In the genomic region with DNA sequence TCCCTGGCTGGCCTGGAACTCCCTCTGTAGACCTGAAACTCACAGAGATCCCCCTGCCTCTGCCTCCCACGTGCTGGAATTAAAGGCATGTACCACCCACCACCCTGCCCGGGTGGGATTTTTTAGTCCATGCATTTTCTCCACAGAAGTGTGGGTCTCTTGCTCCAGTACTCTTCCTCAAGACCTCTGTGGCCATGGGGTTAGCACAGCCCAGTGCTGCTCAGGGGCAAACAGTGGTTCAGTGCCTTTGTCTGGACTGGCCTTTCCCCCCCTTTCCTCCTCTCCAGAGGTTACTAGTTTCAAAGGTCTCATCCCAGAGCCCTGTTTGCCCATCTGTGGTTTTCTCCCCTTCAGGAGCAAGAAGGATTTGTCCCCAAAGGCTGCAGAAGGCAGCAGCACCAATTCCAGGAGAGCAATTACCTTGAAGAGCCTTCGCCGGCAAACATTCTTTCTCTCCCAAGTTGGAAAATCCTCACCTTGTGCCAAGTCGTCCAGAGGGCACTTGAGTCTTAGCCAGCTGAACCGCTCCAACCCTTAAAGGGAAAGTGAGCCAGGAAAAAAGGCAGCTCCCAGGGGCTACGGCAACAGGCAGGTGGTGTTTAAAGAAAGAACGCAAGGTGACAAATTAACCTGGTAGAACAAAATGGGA, we compare ENCODE assay signal across 11 mouse cellular contexts. TPM values are rescaled to one million over a fixed set of nuclear protein-coding genes. Genes with fewer than 3 reads are reported as not detected.
DNase-seq lines count a peak whose midpoint lies in the region; TF ChIP-seq lines count a peak whose summit lies in the region.
"Had no signal": no experiment of that assay in that cellular context is flagged by ENCODE, and none has a peak within 500 bp of the region (broad histone marks: within the 10 kb centered on the region; RNA-seq: fewer than 3 reads in every experiment).

No protein-coding gene starts in this region.

- no peak for TF ChIP-seq CTCF in left cerebral cortex, adult 2 months (IDR thresholded peaks at IDR 0.05)

- intact Hi-C loops in left cerebral cortex, postnatal 4 days (cut with DNase I): no loop called here
- intact Hi-C loops in left cerebral cortex, adult 2 months (cut with DNase I): loop anchor here (5.0 kb wide), 1 partner anchor 63 kb away; the partner anchor contains the start of gene Coil
- intact Hi-C loops in heart, postnatal 36 days (cut with DNase I): loop anchor here (5.0 kb wide), 4 partner anchors 47 to 63 kb away; partner anchors contain the start of genes Akap1, Coil and Scpep1

- H3K27ac ChIP-seq in left cerebral cortex, adult 2 months: no peak overlapping the region
- H3K27ac ChIP-seq: forebrain, embryonic 13.5 days had no signal

- no peak overlapping the region for H3K4me3 ChIP-seq in left cerebral cortex, adult 2 months
- H3K4me3 ChIP-seq: forebrain, embryonic 13.5 days had no signal

- DNase-seq in left cerebral cortex, postnatal 4 days: peak; percentile 22
- DNase-seq in left cerebral cortex, adult 2 months (ENCODE audit: extremely low spot score in 1 of 2, low spot score in 2 of 2): no peak
- peak; percentile 76 to 83 for DNase-seq in adrenal gland, postnatal 36 days
- DNase-seq in heart, postnatal 36 days: peak; percentile 54 to 63
- peak; percentile 87 for DNase-seq in lung, postnatal 25 days (ENCODE audit: low spot score)
- DNase-seq in frontal cortex, postnatal 25 days (ENCODE audit: low spot score in 2 of 2): no peak
- no peak for DNase-seq in neural tube, embryonic 10.5 days (ENCODE audit: extremely low spot score, low spot score)
- DNase-seq in c-Kit-positive CD71-positive TER-119-positive erythroid progenitor cells, embryonic 14.5 days (ENCODE audit: low spot score): no peak
- DNase-seq: cerebellum, adult 11 months; right cerebral cortex, adult 18-20 months had no signal

RNA-seq across cellular contexts. Expression of gene Akap1, which starts 45.1 kb away (rescaled TPM):
- 10 to 100 TPM; 52.9 to 55.4 TPM for total RNA-seq in left cerebral cortex, postnatal 4 days (2021)
- 10 to 100 TPM; 39.8 to 40.1 TPM for total RNA-seq in left cerebral cortex, adult 2 months (2021)
- 100 to 1,000 TPM; 107 to 114 TPM for total RNA-seq in adrenal gland, postnatal 36 days (2021)
- total RNA-seq in heart, postnatal 36 days (2021): 100 to 1,000 TPM; 117 to 139 TPM

RNA-seq across cellular contexts. Expression of gene Scpep1, which starts 45.8 kb away (rescaled TPM):
- total RNA-seq in left cerebral cortex, postnatal 4 days (2021): 10 to 100 TPM; 26.7 to 26.8 TPM
- total RNA-seq in left cerebral cortex, adult 2 months (2021): 10 to 100 TPM; 16.2 to 17.5 TPM
- 100 to 1,000 TPM; 178 to 288 TPM for total RNA-seq in adrenal gland, postnatal 36 days (2021)
- total RNA-seq in heart, postnatal 36 days (2021): 10 to 100 TPM; 19.2 to 21.7 TPM

RNA-seq across cellular contexts. Expression of gene Elobl, which starts 57.2 kb away (rescaled TPM):
- total RNA-seq in left cerebral cortex, postnatal 4 days (2021): not detected
- not detected for total RNA-seq in left cerebral cortex, adult 2 months (2021)
- not detected for total RNA-seq in adrenal gland, postnatal 36 days (2021)
- total RNA-seq in heart, postnatal 36 days (2021): not detected

Comparison
In these comparisons a context has a peak if more than half of its experiments do, and no peak if none do; other contexts are left out.
1. DNase-seq: peak in left cerebral cortex, postnatal 4 days (single experiment), adrenal gland, postnatal 36 days (2 of 2), heart, postnatal 36 days (2 of 2) and lung, postnatal 25 days (single experiment); none in left cerebral cortex, adult 2 months (0 of 2), frontal cortex, postnatal 25 days (0 of 2), neural tube, embryonic 10.5 days (single experiment) and c-Kit-positive CD71-positive TER-119-positive erythroid progenitor cells, embryonic 14.5 days (single experiment).
2. RNA of gene Scpep1, which starts 45.8 kb away (total RNA-seq): 178 to 288 TPM in adrenal gland, postnatal 36 days; 26.7 to 26.8 TPM in left cerebral cortex, postnatal 4 days, 19.2 to 21.7 TPM in heart, postnatal 36 days and 16.2 to 17.5 TPM in left cerebral cortex, adult 2 months; every median in the first group is over 4 times any median in the second.